Mouse (Mus musculus) c-Kit-positive CD71-positive TER-119-negative erythroid progenitor cells, embryonic 14.5 days (primary cell): ENCODE data around the gene Jag2.

Source experiments
- DNase-seq: peaks from one replicate; pipeline ENCODE4 v3.0.0-alpha.2; 2013; ENCODE audit warnings: low read depth

The Jag2 gene

GRCm38 (mm10) chr12:112868178-112869087, 61.1 kb downstream of the Jag2 start, which contains the start of gene Gpr132:
Gene Gpr132, minus strand, starts transcription at chr12:112868228.
- DNase-seq, result no peak

- no peak for DNase-seq
These were observed 62.4 kb downstream of the Jag2 start for GRCm38 (mm10) chr12:112867106-112867674.

- no peak for DNase-seq
These were observed 63.0 kb downstream of the Jag2 start for GRCm38 (mm10) chr12:112866467-112867080.

GRCm38 (mm10) chr12:112864804-112865203, 64.8 kb downstream of the Jag2 start:
- DNase-seq, result no peak

- DNase-seq, result no peak
These were observed 67.7 kb downstream of the Jag2 start for GRCm38 (mm10) chr12:112861911-112862321.

- DNase-seq, result no peak
These were observed 68.8 kb downstream of the Jag2 start for GRCm38 (mm10) chr12:112860765-112861164.

- no peak for DNase-seq
These were observed 69.6 kb downstream of the Jag2 start for GRCm38 (mm10) chr12:112859930-112860329.

GRCm38 (mm10) chr12:112858581-112859336, 70.8 kb downstream of the Jag2 start:
- DNase-seq, result no peak
